Mouse (Mus musculus) megakaryocyte, embryonic 14.5 days (primary cell): Measurements from ENCODE around the gene Slc22a22.

Source experiments
- FLI1 ChIP-seq: IDR thresholded peaks from 2 replicates; pipeline ENCODE4 v1.6.1; 2012; ENCODE audit warnings: low read length, inconsistent platforms, mixed read lengths
- GATA1 ChIP-seq: IDR thresholded peaks from 3 replicates; pipeline ENCODE4 v1.6.1; 2012; ENCODE audit warnings: mixed read lengths, low read length, inconsistent platforms, borderline replicate concordance

- TF ChIP-seq GATA1 (no peak), FLI1 (no peak)
Measured at GRCm38 (mm10) chr15:57465996-57466395, 11.4 kb downstream of the Slc22a22 start.
